Mouse (Mus musculus) liver, postnatal 0 days (tissue): ENCODE data around the gene Creb3l2. TPM values are rescaled to one million over a fixed set of nuclear protein-coding genes. Genes with fewer than 3 reads are reported as not detected.

Experiments
- ATAC-seq: fragments of 200-750 bp; cut with Nextera tagmentation; 2 replicates; pipeline ENCODE4 v1.8.0; 2017; ENCODE audit warnings: mild to moderate bottlenecking, moderate library complexity
- DNase-seq: peaks from one replicate; pipeline ENCODE4 v3.0.0-alpha.2; 2016
- H3K27ac ChIP-seq: fragments of 300-500 bp; sonication (generic); 2 replicates; pipeline ENCODE4 v1.5.1; 2014; ENCODE audit warnings: antibody characterized with exemption, moderate library complexity, mild to moderate bottlenecking, low read depth
- H3K27me3 ChIP-seq: fragments of 300-500 bp; sonication (generic); 2 replicates; pipeline ENCODE4 v1.6.1; 2014; ENCODE audit warnings: low read length, control low read depth, mixed read lengths; ENCODE audit not compliant: insufficient read depth
- H3K36me3 ChIP-seq: fragments of 300-500 bp; sonication (generic); replicated peaks from 2 replicates; pipeline ENCODE4 v1.6.1; 2014; ENCODE audit warnings: mild to moderate bottlenecking, control low read depth, low read length, moderate library complexity, mixed read lengths; ENCODE audit not compliant: insufficient read depth
- H3K4me1 ChIP-seq: fragments of 300-500 bp; sonication (generic); 2 replicates; pipeline ENCODE4 v1.6.1; 2014; ENCODE audit warnings: antibody characterized with exemption, mild to moderate bottlenecking, control low read depth; ENCODE audit not compliant: insufficient read depth
- H3K4me2 ChIP-seq: fragments of 300-500 bp; sonication (generic); 2 replicates; pipeline ENCODE4 v1.6.1; 2014; ENCODE audit warnings: low read depth, mild to moderate bottlenecking, low read length, moderate library complexity, mixed read lengths
- H3K4me3 ChIP-seq: fragments of 300-500 bp; sonication (generic); 2 replicates; pipeline ENCODE4 v1.5.1; 2014; ENCODE audit warnings: low read depth, low read length
- H3K9ac ChIP-seq: fragments of 300-500 bp; sonication (generic); replicated peaks from 2 replicates; pipeline ENCODE4 v1.6.1; 2014; ENCODE audit warnings: mild to moderate bottlenecking, moderate library complexity
- H3K9me3 ChIP-seq: fragments of 300-500 bp; sonication (generic); 2 replicates; pipeline ENCODE4 v1.6.1; 2016; ENCODE audit warnings: mild to moderate bottlenecking, control low read depth, low read length, mixed read lengths
- CTCF ChIP-seq: sonication (generic); IDR thresholded peaks from 2 replicates; pipeline ENCODE4 v1.5.1; 2016; ENCODE audit warnings: antibody characterized with exemption, low read depth
- EP300 ChIP-seq: IDR thresholded peaks from 2 replicates; pipeline ENCODE4 v1.6.1; 2016; ENCODE audit warnings: antibody characterized with exemption, low read depth, mild to moderate bottlenecking
- WGBS: fragments of 180-500 bp; shearing (Covaris S2); extraction: QIAGEN DNeasy Blood & Tissue Kit; methylation state at CpG from one replicate; pipeline ENCODE4 v1.1.7; 2014; ENCODE audit not compliant: insufficient replicate concordance; 5-methylcytosine and 5-hydroxymethylcytosine counted together
- polyA plus RNA-seq: library from polyadenylated mRNA; unstranded; fragments of >200 nt; fragmentation: Nextera tagmentation; extraction: Ambion mirVana; gene quantifications from 2 replicates; pipeline ENCODE4 v1.2.1, GENCODE M21; 2015

Gene Creb3l2
- polyA plus RNA-seq, 1 experiment from 2014 or later: 2.1 TPM

GRCm38 (mm10) chr6:37428044-37428443 lies 13.9 kb downstream of the Creb3l2 start:
- peak; percentile 27 for DNase-seq
- Histone ChIP-seq H3K9me3 (no peaks in the 10 kb centered on the region), H3K4me3 (no peak overlapping the region), H3K27me3 (no peaks in the 10 kb centered on the region), H3K27ac (no peak overlapping the region), H3K4me1 (peaks cover 41% of the 10 kb centered on the region), H3K36me3 (no peaks in the 10 kb centered on the region), H3K9ac (no peak overlapping the region), H3K4me2 (peak overlapping the region; percentile 31; the same call in 1 of the 2 replicates)
- ATAC-seq: peak; percentile 57
- 54% methylated on average over 11 of the region's 11 CpGs for WGBS
- TF ChIP-seq EP300: no peak
- no peak for TF ChIP-seq CTCF

GRCm38 (mm10) chr6:37426615-37427014 lies 15.3 kb downstream of the Creb3l2 start:
- Histone ChIP-seq H3K4me3 (no peak overlapping the region), H3K27ac (0 out of 2 replicates have a peak overlapping the region, but pooled peaks have one; percentile 32), H3K36me3 (no peaks in the 10 kb centered on the region), H3K4me2 (no peak overlapping the region), H3K4me1 (peaks cover 35% of the 10 kb centered on the region), H3K9me3 (no peaks in the 10 kb centered on the region), H3K9ac (no peak overlapping the region), H3K27me3 (no peaks in the 10 kb centered on the region)
- ATAC-seq (no peak), DNase-seq (no peak)
- WGBS: 52% methylated on average over 2 of the region's 2 CpGs
- no peak for TF ChIP-seq EP300
- no peak for TF ChIP-seq CTCF

- Histone ChIP-seq H3K4me1 (peaks cover 32% of the 10 kb centered on the region), H3K9me3 (no peaks in the 10 kb centered on the region), H3K4me2 (no peak overlapping the region), H3K27ac (peak overlapping the region; percentile 24; the same call in 1 of the 2 replicates), H3K9ac (no peak overlapping the region), H3K36me3 (no peaks in the 10 kb centered on the region), H3K27me3 (no peaks in the 10 kb centered on the region), H3K4me3 (no peak overlapping the region)
- ATAC-seq (peak; percentile 52), DNase-seq (no peak)
- TF ChIP-seq EP300: peak; percentile 22; the same call in 1 of the 2 replicates
- TF ChIP-seq CTCF: no peak
- 61% methylated on average over 3 of the region's 3 CpGs for WGBS
Observed at GRCm38 (mm10) chr6:37425833-37426232, 16.1 kb downstream of the Creb3l2 start.

- DNase-seq (no peak), ATAC-seq (no peak)
- H3K4me3 ChIP-seq: no peak overlapping the region
- WGBS: 76% methylated on average over 3 of the region's 3 CpGs
- no peak overlapping the region for H3K4me2 ChIP-seq
- peak overlapping the region; percentile 24; the same call in 1 of the 2 replicates for H3K27ac ChIP-seq
- no peaks in the 10 kb centered on the region for H3K27me3 ChIP-seq
- H3K4me1 ChIP-seq: peaks cover 27% of the 10 kb centered on the region
- H3K36me3 ChIP-seq: no peaks in the 10 kb centered on the region
- no peak overlapping the region for H3K9ac ChIP-seq
- no peak for TF ChIP-seq CTCF
- no peak for TF ChIP-seq EP300
- no peaks in the 10 kb centered on the region for H3K9me3 ChIP-seq
Observed at GRCm38 (mm10) chr6:37425075-37425474, 16.9 kb downstream of the Creb3l2 start.

- 79% methylated on average over 7 of the region's 7 CpGs for WGBS
- H3K4me2 ChIP-seq: no peak overlapping the region
- no peaks in the 10 kb centered on the region for H3K36me3 ChIP-seq
- DNase-seq (no peak), ATAC-seq (no peak)
- H3K9me3 ChIP-seq: no peaks in the 10 kb centered on the region
- H3K27me3 ChIP-seq: no peaks in the 10 kb centered on the region
- TF ChIP-seq CTCF (no peak), EP300 (no peak)
- no peak overlapping the region for H3K9ac ChIP-seq
- H3K4me3 ChIP-seq: no peak overlapping the region
- no peak overlapping the region for H3K27ac ChIP-seq
- peaks cover 24% of the 10 kb centered on the region for H3K4me1 ChIP-seq
Observed at GRCm38 (mm10) chr6:37424374-37424773, 17.6 kb downstream of the Creb3l2 start.

- DNase-seq (no peak), ATAC-seq (no peak)
- H3K27ac ChIP-seq: no peak overlapping the region
- H3K9ac ChIP-seq: no peak overlapping the region
- no peaks in the 10 kb centered on the region for H3K27me3 ChIP-seq
- peaks cover 24% of the 10 kb centered on the region for H3K4me1 ChIP-seq
- TF ChIP-seq CTCF: no peak
- H3K4me2 ChIP-seq: no peak overlapping the region
- H3K36me3 ChIP-seq: 0 out of 2 replicates have a peak, but pooled peaks cover under 1% of the 10 kb centered on the region
- no peaks in the 10 kb centered on the region for H3K9me3 ChIP-seq
- WGBS: 55% methylated on average over 1 of the region's 1 CpGs
- H3K4me3 ChIP-seq: no peak overlapping the region
Observed at GRCm38 (mm10) chr6:37423386-37423785, 18.6 kb downstream of the Creb3l2 start.
